Mouse (Mus musculus): ENCODE results near the gene Ntm. TPM values are rescaled to one million over a fixed set of nuclear protein-coding genes. Genes with fewer than 3 reads are reported as not detected.

Ntm gene
- total RNA-seq, 2 experiments from 2014 or later, result 132 to 134 TPM

GRCm38 (mm10) chr9:29888712-29889111, 74.2 kb downstream of the Ntm start:
- DNase-seq (ENCODE audit: extremely low spot score in 1 of 2, low spot score in 1 of 2), result no peak

GRCm38 (mm10) chr9:29887924-29888323, 75.0 kb downstream of the Ntm start:
- DNase-seq (ENCODE audit: extremely low spot score in 1 of 2, low spot score in 1 of 2), result no peak

GRCm38 (mm10) chr9:29884062-29884461, 78.9 kb downstream of the Ntm start:
- no peak for DNase-seq (ENCODE audit: extremely low spot score in 1 of 2, low spot score in 1 of 2)

GRCm38 (mm10) chr9:29881614-29882013, 81.3 kb downstream of the Ntm start:
- DNase-seq (ENCODE audit: extremely low spot score in 1 of 2, low spot score in 1 of 2), result no peak

GRCm38 (mm10) chr9:29877583-29877982, 85.4 kb downstream of the Ntm start:
- no peak for DNase-seq (ENCODE audit: extremely low spot score in 1 of 2, low spot score in 1 of 2)

- no peak for DNase-seq (ENCODE audit: extremely low spot score in 1 of 2, low spot score in 1 of 2)
Measured at GRCm38 (mm10) chr9:29867746-29868145, 95.2 kb downstream of the Ntm start.

GRCm38 (mm10) chr9:29866824-29867223, 96.1 kb downstream of the Ntm start:
- no peak for DNase-seq (ENCODE audit: extremely low spot score in 1 of 2, low spot score in 1 of 2)

- DNase-seq (ENCODE audit: extremely low spot score in 1 of 2, low spot score in 1 of 2), result no peak
Measured at GRCm38 (mm10) chr9:29866101-29866500, 96.8 kb downstream of the Ntm start.

- no peak for DNase-seq (ENCODE audit: extremely low spot score in 1 of 2, low spot score in 1 of 2)
Measured at GRCm38 (mm10) chr9:29865502-29865901, 97.4 kb downstream of the Ntm start.

GRCm38 (mm10) chr9:29864886-29865285, 98.1 kb downstream of the Ntm start:
- no peak for DNase-seq (ENCODE audit: extremely low spot score in 1 of 2, low spot score in 1 of 2)

GRCm38 (mm10) chr9:29862408-29862807, 100.5 kb downstream of the Ntm start:
- DNase-seq (ENCODE audit: extremely low spot score in 1 of 2, low spot score in 1 of 2), result no peak

- no peak for DNase-seq (ENCODE audit: extremely low spot score in 1 of 2, low spot score in 1 of 2)
Measured at GRCm38 (mm10) chr9:29859256-29860048, 103.5 kb downstream of the Ntm start.

- DNase-seq (ENCODE audit: extremely low spot score in 1 of 2, low spot score in 1 of 2), result no peak
Measured at GRCm38 (mm10) chr9:29848735-29849455, 114.0 kb downstream of the Ntm start.

- DNase-seq (ENCODE audit: extremely low spot score in 1 of 2, low spot score in 1 of 2), result no peak
Measured at GRCm38 (mm10) chr9:29837344-29837743, 125.6 kb downstream of the Ntm start.

- peak in 1 of 2 experiments; percentile 44 for DNase-seq (ENCODE audit: extremely low spot score in 1 of 2, low spot score in 1 of 2)
Measured at GRCm38 (mm10) chr9:29834911-29835310, 128.0 kb downstream of the Ntm start.

GRCm38 (mm10) chr9:29833781-29834180, 129.2 kb downstream of the Ntm start:
- no peak for DNase-seq (ENCODE audit: extremely low spot score in 1 of 2, low spot score in 1 of 2)

- no peak for DNase-seq (ENCODE audit: extremely low spot score in 1 of 2, low spot score in 1 of 2)
Measured at GRCm38 (mm10) chr9:29827240-29827660, 135.7 kb downstream of the Ntm start.

- no peak for DNase-seq (ENCODE audit: extremely low spot score in 1 of 2, low spot score in 1 of 2)
Measured at GRCm38 (mm10) chr9:29825236-29825635, 137.7 kb downstream of the Ntm start.

- DNase-seq (ENCODE audit: extremely low spot score in 1 of 2, low spot score in 1 of 2), result no peak
Measured at GRCm38 (mm10) chr9:29823716-29824115, 139.2 kb downstream of the Ntm start.

- DNase-seq (ENCODE audit: extremely low spot score in 1 of 2, low spot score in 1 of 2), result no peak
Measured at GRCm38 (mm10) chr9:29812685-29813084, 150.3 kb downstream of the Ntm start.

GRCm38 (mm10) chr9:29806790-29807189, 156.2 kb downstream of the Ntm start:
- DNase-seq (ENCODE audit: extremely low spot score in 1 of 2, low spot score in 1 of 2), result no peak

- no peak for DNase-seq (ENCODE audit: extremely low spot score in 1 of 2, low spot score in 1 of 2)
Measured at GRCm38 (mm10) chr9:29804483-29804882, 158.5 kb downstream of the Ntm start.
